Comparison of ENCODE assay signal across 8 mouse cellular contexts in the genomic region with DNA sequence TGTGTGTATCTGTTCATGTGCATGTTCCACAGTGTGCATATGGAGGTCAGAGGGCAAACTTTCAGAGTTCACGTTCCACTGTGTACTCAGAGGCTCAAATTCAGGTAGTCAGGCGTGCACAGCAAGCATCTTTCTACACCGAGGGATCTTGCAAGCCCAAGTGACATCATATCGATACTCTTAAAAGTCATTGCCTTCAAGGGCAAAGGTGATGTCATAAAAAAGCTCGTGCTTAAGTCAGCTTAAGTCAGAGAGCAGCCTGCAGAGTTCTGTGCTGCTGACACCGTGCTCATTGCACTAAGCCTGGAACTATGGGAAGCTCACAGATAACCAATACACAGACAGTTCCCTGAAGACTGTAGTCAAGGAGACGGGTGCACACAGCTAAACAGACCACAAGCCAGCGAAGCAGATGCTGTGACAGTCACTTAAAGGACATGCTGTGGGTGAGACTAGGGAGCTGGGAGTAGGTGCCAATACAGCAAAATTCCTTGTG.
DNase-seq lines count a peak whose midpoint lies in the region; TF ChIP-seq lines count a peak whose summit lies in the region.
"Had no signal": no experiment of that assay in that cellular context is flagged by ENCODE, and none has a peak within 500 bp of the region (broad histone marks: within the 10 kb centered on the region; RNA-seq: fewer than 3 reads in every experiment).

No protein-coding gene starts in this region.

- H3K9ac ChIP-seq in heart, adult 2 months (ENCODE audit: low read depth, low read length), result no peak overlapping the region

- H3K4me1 ChIP-seq in heart, adult 2 months (ENCODE audit: control insufficient read depth, insufficient read depth, low read length), result no peaks in the 10 kb centered on the region; the same call in 1 of the 2 replicates

- no peak for TF ChIP-seq POLR2A in heart, adult 2 months (IDR thresholded peaks at IDR 0.05; ENCODE audit: insufficient read depth, low read depth, low read length)

- no peaks in the 10 kb centered on the region for H3K27me3 ChIP-seq in heart, adult 2 months (ENCODE audit: control insufficient read depth, insufficient read depth, low read length)

- H3K27ac ChIP-seq in heart, adult 2 months, result no peak overlapping the region

- TF ChIP-seq CTCF in heart, adult 2 months (IDR thresholded peaks at IDR 0.05), result no peak

- DNase-seq in retina, postnatal 1 day, result peak; percentile 45
- no peak for DNase-seq in retina, embryonic 14.5 days (ENCODE audit: low spot score)
- DNase-seq in kidney, adult 8-10 months, result peak; percentile 30 to 31
- DNase-seq in left cerebral cortex, postnatal 36 days (ENCODE audit: low spot score in 2 of 2), result peak; percentile 37 to 50
- no peak for DNase-seq in urinary bladder, postnatal 14 days (ENCODE audit: low spot score)
- no peak for DNase-seq in urinary bladder, postnatal 10 days (ENCODE audit: low spot score)
- no peak for DNase-seq in heart, adult 2 months
- DNase-seq: cerebellum, adult 18-20 months had no signal

- intact Hi-C loops in left cerebral cortex, postnatal 36 days (cut with DNase I), result no loop called here
- intact Hi-C loops in heart, adult 2 months (cut with DNase I), result loop anchor here (10.0 kb wide), 1 partner anchor 361 kb away; no protein-coding TSS in a partner anchor

- no peaks in the 10 kb centered on the region for H3K79me2 ChIP-seq in heart, adult 2 months (replicated peaks; ENCODE audit: control insufficient read depth, insufficient read depth, low read length)

- no peak for TF ChIP-seq EP300 in heart, adult 2 months (IDR thresholded peaks at IDR 0.05; ENCODE audit: insufficient read depth, low read depth, low read length)

- 60% methylated on average over 8 of the region's 8 CpGs for WGBS in heart, adult 2 months

- H3K36me3 ChIP-seq in heart, adult 2 months (ENCODE audit: control insufficient read depth, insufficient read depth, low read length), result no peaks in the 10 kb centered on the region

- no peak overlapping the region for H3K4me3 ChIP-seq in heart, adult 2 months

Comparison
In these comparisons a context has a peak if more than half of its experiments do, and no peak if none do; other contexts are left out.
1. DNase-seq: peak in retina, postnatal 1 day (single experiment), kidney, adult 8-10 months (2 of 2) and left cerebral cortex, postnatal 36 days (2 of 2); none in retina, embryonic 14.5 days (single experiment), urinary bladder, postnatal 14 days (single experiment), urinary bladder, postnatal 10 days (single experiment) and heart, adult 2 months (0 of 2).